Mouse (Mus musculus) adrenal gland, postnatal 4 days (tissue): ENCODE measurements around the gene Siah2. TPM values are rescaled to one million over a fixed set of nuclear protein-coding genes. Genes with fewer than 3 reads are reported as not detected.
A peak's percentile ranks its signal among the peaks of the same experiment; 100 is the strongest.

Experiments used
- DNase-seq, 2 experiments: peaks; one replicate each; pipeline ENCODE4 v3.0.0; 2021 to 2022; ENCODE audit warnings: low spot score in 2 of 2, mixed read lengths in 2 of 2
- total RNA-seq, 2 experiments: library from RNA; stranded (reverse); gene quantifications; 2 replicates each; pipeline ENCODE4 v1.2.3; 2021

Siah2 gene
- total RNA-seq, 2 experiments from 2014 or later = 15.0 to 16.5 TPM

DNA sequence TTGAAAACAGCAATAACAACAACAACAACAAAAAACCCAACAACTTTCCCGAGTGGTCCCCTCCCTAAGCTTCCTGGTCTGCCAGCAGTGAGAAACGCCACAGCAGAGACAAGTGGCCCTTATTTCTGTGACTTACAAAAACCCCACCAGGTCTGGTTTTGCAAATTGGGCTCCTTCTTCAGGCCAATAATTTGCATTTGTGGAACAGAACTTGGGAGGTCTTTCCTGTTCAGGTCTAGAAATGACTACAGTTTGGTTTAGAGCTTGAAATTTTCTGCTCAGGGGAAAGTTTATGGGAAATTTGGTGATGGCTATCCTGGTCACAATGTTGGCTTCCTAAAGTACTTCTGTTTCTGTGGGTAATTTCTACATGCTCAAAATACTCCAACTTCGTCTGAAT, 4.6 kb upstream of the Siah2 start:
- no peak for DNase-seq

DNA sequence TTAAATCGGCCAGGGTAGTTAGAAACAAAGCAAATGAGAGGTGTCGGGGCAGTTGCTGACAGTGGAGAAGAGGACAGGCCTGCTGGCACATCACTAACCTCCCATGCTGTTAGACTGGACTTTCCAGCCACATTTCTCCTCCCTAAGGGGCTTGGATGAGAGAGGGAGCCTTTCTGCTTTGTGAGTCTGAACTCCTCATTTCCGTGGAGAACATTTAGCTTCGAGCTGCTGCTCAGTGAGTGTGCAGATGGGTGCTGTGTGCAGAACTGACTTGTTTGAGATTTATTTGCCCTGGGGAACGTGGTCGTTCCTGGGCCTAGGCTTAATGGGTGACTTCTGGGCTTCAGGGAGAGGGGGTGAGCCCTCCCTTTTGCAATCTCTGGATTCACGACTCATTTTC, 3.3 kb upstream of the Siah2 start:
- no peak for DNase-seq

DNA sequence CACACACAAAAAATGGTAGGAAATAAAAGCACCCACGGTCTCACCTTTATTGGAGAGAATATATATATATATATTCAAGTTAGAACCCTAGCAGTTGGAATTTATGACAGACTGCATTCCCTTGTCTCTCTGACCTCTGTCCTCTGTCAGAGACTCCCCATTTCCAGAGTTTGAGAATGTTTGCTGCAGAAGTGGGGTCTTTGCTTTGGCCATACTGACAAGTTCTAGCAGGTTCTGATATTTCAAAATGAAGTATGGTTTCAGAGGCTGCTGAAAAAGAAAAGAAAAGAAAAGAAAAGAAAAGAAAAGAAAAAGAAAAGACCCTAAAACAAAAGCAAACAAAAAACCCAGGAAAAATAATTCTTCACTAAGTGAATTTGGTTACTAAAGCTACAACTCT, 2.8 kb upstream of the Siah2 start:
- no peak for DNase-seq

DNA sequence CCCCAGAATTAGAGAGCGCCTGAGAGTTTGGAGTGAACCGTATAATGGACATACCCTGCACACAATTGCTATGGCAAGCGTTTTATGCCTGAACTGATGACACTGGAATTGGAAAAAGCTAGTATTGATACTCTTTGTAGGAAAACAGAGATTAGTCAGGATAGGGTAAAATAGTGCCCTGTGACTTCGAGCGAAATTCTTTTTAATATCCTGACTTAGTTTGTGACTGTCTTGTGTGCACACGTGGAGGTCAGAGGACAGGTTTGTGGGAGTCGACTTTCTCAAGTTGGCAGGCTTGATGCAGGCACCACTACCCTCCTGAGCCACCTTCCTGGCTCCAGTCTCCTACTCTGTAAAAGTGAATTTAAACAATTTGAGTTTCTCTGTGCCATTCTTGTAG, 1.1 kb upstream of the Siah2 start:
- DNase-seq = no peak

DNA sequence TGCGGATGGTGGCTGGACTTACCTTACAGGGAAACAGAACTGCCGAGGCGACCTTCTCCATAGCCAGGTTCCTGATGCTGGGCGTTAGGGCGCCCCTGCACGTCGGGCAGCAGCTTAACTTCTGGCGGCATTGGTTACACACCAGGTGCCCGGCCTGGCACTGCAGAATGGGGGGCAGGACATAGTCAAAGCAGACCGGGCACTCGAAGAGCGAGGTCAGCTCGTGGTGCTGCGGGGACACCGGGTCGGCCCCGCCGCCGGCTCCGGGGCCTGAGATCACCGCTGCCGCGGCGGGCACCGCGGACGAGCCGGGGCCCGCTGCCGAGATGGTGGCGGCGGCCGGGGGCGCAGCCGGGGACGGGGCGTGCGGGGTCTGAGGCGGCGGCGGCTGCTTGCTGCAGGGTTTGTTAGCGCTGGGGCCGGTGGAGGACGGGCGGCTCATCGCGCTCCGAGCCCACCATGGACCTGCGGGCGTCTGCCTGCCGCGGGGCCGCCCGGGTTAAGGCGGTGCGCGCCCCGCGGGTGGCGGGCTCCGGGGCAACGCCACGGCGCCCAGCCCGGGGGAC, 743 bp downstream of the Siah2 start:
- DNase-seq = peak in 1 of 2 experiments; percentile 23

DNA sequence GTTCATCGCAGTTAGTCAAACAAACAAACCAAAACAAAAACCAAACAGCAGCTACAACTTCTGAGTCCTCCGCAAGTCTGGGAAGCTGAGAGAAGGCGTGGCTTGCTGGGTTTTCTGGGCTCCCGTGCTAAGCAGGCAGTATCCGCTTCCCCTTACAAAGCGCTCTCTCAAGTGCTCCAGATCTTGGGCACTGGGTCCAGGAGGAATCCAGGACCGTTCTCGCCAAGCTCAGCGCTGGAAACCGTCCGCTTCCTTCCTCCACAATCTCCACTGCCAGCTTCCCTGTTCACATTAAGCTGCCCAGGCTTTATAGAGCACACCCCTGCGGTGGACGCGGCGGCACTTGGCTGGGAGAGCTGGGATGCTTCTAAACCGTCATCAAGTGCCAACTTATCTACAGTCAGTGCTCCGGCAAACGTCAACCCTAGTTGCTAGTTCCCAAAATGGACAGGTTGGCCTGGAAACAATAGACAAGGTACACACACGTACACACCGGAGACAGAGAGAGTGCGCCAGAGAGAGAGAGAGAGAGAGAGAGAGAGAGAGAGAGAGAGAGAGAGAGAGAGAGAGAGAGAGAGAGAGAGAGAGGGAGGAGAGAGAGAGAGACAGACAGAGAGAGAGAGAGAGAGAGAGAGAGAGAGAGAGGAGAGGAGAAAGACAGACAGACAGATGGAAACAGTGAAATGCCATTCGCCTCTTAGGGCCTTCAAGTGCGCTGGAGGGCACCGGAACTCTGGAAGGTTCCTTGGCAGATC, 1.4 kb downstream of the Siah2 start:
- DNase-seq = peak in 1 of 2 experiments; percentile 27

DNA sequence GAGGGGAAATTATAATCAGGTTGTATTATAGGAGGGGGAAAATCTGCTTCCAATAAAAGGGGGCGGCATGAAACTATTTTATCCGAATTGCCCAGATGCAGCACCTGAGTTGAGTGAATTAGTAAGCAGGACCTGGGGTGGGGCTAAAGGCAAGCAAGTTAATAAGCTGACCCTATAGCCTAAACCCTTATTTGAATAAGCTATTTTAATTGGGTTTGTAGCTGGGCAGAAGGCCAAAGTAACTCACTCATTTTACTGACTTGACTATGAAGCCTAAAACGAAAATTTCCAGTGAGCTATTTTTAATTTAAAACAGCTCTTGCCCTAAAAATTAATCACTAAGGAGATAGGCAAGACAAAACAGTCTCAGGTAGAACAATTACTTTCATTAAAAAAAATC, 2.5 kb downstream of the Siah2 start:
- DNase-seq = no peak

DNA sequence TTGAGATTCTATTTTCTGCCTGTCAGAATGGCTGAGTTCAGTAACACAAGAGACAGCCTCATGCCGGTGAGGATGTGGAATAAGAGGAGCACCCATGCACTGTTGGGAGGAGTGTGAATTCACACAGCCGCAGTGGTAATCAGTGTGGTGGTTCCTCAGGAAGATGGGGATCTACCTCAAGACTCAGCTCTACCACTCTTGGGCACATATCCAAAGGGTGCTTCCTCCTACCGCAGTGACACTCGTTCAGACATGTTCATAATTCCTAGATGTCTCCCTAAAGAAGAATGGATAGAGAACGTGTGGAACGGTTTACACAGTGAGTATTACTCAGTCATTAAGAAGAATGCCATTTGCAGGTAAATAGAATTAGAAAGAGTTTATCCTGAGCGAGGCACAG, 3.1 kb downstream of the Siah2 start:
- DNase-seq = no peak

DNA sequence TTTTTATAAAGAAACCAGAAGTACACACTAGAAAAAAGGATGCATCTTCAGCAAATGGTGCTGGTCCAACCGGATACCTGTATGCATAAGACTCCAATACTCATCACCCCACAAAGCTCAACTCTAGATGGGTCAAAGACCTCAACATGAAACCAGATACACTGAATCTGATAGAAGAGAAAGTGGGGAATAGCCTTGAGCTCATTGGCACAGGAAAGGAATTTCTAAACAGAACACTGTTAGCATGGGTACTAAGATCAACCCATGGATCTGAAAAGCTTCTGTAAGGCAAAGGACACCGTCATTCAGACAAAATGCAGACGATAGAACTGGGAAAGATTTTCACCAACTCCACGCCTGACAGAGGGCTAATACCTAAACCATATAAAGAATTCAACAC, 3.6 kb downstream of the Siah2 start:
- DNase-seq = no peak

DNA sequence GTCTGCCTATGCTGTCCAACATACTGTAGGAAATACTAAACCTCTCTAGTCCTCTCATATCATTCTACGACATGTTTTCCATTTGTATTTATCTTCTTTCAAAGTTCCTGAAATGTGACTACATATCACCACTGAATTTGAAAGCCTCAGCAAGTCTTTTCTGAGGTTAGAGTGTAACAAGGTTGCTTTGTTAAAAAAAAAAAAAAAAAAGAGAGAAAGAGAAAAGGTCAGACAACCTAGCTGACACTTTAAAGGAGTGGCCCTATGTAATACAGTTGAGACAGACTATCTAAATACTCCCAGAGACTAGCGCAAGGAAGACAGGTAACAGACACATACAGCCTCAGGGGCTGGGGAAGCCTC, 5.3 kb downstream of the Siah2 start:
- no peak for DNase-seq

DNA sequence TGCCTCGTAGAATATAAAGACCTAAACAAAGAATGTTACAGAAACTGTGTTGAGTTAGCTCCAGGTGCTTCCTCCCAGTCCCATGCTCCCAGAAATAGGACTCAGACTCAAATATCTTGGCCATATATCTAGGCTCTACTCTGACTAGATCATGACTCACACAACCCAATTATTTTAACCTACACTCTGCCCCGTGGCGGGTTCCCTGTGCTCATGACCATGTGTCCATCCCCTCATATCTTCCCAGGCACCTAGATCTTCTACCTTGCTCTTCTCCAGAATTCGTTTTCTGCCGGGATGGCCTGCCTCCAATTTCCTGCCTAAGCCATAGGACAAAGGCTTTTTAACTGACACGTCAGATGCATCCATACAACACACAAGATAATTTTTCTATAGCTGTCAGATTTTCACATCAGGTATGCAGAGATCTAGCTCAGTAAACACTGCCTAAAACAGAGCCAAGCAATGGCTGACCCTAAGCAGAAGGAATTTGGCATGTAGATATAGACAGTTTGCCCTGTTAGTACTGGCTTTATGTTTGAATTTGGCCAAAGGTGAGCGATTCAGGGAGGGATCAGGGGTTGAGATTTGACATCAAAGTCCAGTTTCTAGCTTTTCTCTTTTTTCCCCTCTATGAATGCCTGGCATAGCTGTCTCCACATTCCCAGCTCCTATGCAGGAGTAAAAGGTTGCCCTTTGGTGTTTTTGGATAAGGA, 5.8 kb downstream of the Siah2 start:
- no peak for DNase-seq

DNA sequence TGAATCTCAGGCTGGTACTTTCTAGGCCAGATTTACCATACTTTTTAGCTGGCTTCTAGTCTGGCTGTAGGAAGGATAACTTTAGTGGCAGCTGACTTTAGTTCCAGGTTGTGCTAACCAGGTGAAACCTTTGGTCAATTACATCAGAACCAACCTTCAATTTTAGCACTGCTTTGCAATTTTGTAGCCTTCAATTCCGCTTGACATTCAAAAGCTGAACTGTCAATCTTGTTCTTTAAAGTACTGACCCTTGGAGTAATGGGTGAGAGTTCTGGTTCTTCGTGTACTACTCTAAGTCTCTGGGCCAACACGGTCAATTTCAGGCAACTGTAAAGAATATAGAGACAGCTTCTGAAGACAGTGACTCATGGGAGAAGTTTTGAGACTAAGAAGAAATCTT, 6.8 kb downstream of the Siah2 start:
- DNase-seq = no peak

DNA sequence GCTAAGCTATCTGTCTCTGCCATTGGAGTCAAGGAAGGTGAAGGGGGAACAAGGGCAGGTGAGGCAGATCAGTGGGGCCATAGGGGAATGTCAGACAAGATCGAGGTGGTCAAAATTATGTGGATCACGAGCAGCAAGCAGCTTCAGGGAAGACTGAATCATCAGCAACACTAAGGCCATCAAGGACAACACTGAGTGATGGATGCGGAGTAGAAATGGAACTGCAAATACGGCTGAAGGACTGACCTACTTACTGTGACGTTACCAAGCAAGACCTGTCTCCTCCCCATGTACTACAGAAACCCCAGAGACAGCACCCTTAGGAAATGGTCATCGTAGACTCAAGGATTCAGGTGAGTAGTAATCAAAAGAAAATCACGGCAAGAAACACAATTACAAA, 8.9 kb downstream of the Siah2 start:
- DNase-seq = no peak

DNA sequence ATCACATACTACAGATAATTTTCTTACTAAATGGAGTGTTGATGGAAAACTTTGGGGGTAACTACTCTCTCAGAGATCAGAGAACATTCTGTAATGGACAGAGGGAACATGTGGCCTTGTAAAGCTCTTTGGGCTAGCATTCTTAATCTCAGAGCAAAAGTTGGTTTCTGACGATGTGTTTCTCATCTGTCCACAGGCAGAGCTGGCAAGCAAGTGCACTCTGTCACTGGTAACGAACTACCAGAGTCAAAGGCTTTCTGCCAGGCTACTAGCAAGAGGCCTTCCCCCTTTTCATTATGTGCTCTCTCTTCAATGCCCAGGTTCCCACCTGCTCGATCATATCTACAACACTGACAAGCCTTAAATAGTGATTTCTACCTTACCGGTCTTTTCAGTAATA, 9.9 kb downstream of the Siah2 start:
- no peak for DNase-seq

DNA sequence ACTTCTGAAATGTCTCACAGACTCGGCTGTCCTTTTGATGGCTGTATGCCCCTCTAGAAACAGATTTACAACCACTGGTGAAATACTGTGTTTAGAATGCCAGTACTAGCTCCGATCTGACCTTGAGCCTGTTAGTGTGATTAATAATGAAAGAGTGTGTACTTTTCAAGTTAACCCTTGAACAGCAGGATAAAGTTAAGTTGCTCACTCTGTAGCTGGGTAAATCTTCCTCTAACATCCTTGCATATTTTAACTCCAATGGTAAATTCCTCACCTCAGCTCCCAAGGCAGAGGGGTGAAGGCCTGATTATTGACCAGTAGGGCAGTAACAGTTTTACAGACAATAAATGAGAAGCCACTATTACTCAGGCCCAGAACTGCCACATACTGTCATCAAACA, 10.4 kb downstream of the Siah2 start:
- no peak for DNase-seq

DNA sequence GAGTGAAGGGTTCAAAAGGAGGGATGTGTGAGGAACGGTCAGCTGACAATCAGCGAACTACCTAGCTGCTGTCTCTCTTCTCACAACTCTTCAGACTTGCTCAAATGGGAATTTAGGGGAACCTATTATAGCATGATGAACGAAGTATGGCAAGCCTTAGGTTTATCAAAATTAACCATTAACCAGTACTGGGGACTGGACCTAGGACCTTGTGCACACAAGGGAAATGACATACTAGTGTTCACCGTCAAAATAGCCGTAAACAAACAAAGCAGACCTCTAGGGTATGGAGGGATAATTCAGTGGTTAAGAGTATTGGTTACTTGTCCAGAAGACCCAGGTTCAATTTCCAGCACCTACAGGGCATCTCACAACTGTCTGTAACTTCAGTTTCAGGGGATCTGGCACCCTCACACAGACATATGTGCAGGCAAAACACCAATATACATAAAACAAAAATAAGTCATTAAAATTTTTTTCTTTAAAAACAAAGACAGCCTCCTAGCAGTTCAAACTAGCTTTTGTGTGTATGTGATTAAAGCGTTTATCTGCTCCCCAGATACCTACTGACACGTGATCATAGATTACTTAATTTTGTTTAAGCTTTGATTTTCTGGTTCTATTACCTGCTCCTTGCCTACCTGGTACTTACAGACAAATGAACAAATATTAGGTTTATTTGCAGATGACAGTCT, 11.1 kb downstream of the Siah2 start:
- DNase-seq = no peak

DNA sequence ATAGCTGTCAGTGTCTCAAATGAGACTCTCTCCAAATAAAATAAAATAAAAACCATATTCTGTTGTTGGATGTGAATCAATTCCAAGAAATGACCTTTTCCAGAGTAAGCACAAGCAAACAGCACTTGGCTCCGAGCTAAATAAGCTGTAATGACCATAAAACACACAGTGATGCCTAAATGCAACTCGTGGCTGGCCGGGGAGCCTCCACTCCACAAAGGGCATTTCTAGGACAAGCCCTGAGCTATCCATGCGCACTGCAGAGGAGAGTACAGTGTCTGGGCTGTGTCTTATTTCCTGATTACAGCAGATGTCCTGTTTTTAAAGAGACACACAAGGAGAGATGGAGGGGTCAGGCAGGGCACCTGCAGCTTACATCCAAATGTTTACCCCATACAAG, 12.2 kb downstream of the Siah2 start:
- no peak for DNase-seq

DNA sequence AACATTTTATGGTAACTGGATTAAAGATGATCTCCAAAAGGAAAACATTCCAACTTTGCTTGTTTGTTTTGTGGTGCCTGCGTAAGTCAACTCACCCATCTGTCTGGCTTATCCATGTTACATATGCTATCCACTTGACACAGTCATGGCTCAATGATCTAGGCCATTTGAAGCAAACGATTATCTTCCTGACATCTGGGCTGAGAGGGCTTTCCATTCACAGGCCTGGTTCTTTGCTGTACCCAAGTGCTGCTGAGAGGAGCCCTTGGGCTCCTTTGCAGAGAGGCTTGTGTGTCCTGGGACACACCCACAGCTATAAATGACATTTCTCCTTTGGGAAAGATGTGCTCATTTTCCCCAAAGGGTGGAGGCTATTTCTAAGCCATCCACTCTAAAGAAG, 13.3 kb downstream of the Siah2 start:
- no peak for DNase-seq

DNA sequence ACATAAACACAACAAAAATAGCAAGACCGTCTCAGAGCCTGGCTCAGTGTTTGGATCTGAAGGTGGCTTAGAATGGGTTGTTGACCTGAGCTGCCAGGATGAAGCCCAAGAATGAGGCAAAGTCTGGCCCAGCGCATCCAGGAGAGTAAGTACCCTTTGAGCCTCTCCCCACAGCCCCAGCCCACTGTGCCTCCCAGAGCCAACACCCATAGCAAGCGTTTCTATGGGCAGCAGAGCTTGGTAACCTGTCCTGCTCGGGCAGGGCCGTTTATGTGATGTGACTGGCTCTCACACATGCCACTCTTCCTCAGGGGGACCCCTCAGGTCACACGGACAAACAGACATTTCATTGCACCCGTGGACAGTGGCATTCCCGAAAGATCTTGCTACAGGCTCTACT, 13.8 kb downstream of the Siah2 start:
- DNase-seq = no peak

DNA sequence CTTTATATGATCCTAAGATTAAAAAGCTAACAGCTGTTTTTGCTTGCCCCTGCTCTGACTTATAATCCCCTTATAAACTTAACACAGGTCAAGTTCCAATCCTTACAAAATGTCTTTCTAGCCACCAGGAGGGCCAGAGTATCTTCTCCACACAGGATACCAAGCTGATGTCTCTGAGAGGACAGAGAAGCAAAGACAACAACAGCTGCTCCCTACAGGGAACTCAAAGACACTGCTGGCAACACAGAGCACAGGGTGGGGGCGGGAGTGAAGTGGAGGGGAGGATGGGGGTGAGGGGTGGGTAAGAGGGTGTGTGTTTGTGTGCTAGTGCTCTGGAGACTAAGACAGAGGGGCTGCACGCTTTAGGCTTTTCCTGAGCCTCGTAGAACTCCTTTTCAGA, 14.6 kb downstream of the Siah2 start:
- no peak for DNase-seq

DNA sequence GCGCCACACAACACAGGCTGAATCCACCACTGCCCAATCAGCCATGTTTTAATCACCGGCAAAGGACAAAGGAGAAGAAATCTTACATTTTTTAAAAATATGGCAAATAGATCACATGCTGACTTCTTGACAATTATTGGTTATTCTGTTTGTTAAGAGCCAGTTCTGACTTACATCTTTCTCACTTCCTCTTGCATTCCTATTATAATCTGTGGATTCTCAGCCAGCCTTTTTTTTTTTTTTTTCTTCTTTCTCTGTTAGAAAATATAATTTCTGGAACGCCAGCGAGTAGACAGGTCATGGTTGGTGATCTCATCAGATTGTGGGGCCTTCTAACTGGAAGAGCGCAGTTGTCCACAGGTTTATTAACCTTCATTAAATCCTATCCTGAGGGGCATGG, 18.9 kb downstream of the Siah2 start:
- DNase-seq = no peak

DNA sequence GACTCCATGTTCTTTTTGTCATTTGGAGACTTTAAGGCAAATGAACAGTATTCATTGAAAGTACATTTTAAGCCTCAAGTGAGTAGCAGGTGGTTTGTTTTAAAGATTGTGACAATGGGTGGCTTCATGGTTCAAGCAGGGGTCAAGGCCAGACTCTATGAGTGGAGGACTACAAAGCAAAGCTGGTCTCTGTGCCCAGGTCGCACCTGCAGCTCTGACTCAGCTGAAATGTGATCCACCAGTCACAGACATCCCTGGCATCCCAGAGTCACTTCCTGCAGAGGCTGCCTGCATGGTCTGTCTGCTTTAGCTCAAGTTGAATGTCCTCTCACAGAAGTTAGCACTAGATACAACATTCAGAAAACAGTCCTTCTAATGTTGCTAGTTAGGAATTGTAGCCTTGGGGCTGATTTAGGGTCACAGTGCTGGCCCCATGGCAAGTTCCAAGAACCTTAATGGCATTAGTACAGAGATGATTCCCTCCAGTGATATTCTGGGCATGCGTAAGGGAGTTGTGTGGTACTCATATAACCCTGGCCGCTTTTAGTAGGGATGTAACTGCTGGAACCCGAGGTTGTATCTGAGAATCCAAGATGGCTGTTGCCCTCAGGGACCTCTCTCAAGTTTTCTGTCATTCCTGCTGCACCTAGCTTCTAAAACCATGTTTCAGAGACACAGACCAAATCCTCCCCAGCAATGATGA, 19.6 kb downstream of the Siah2 start:
- DNase-seq = no peak
